Mouse (Mus musculus): ENCODE results near the gene Tmem104.

DNA sequence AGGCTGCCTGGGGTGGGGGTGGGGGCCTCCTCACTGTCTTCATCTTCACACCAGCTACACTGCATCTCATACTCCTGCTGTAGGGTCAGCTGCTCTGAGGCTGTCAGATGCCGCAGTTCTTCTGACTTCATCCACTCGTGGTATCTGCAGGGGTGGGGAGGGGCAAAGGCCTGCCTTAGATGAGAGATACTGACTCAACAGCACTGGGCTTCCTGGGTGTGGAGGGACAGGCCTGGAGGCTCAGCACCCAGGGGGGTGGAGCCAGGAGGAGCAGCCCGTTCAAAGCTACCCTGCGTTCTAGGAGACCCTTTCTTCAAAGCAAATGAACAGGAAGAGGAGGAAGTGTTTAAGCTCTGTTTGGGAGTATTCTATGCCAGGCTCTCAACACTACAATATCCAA, 2.3 kb upstream of the Tmem104 start:
- no peak for TF ChIP-seq CTCF (IDR thresholded peaks at IDR 0.05; ENCODE audit: low read depth, low read length)
- TF ChIP-seq POLR2A (IDR thresholded peaks at IDR 0.05; ENCODE audit: extremely low read depth, insufficient read depth, low read length), result no peak

All from liver, adult 2 months (tissue).